Mouse (Mus musculus) heart, embryonic 16.5 days (tissue): ENCODE measurements around the gene Tada2b. TPM values are rescaled to one million over a fixed set of nuclear protein-coding genes. Genes with fewer than 3 reads are reported as not detected.
A peak's percentile ranks its signal among the peaks of the same experiment; 100 is the strongest.

Experiments
- ATAC-seq: fragments of 200-750 bp; cut with Nextera tagmentation; replicated peaks from 2 replicates; pipeline ENCODE4 v1.8.0; 2017; ENCODE audit warnings: moderate number of reproducible peaks; ENCODE audit not compliant: insufficient read depth, low FRiP score; ENCODE audit errors: extremely low read depth
- H3K27ac ChIP-seq: fragments of 300-500 bp; sonication (generic); 2 replicates; pipeline ENCODE4 v1.5.1; 2014; ENCODE audit warnings: mild to moderate bottlenecking, low read length, control low read depth, moderate library complexity
- H3K27me3 ChIP-seq: fragments of 300-500 bp; sonication (generic); 2 replicates; pipeline ENCODE4 v1.6.1; 2014; ENCODE audit warnings: low read length, mixed read lengths; ENCODE audit not compliant: control insufficient read depth, insufficient read depth
- H3K36me3 ChIP-seq: fragments of 300-500 bp; sonication (generic); 2 replicates; pipeline ENCODE4 v1.6.1; 2014; ENCODE audit not compliant: control insufficient read depth, insufficient read depth
- H3K4me1 ChIP-seq: fragments of 300-500 bp; sonication (generic); 2 replicates; pipeline ENCODE4 v1.6.1; 2014; ENCODE audit warnings: low read length, mixed read lengths; ENCODE audit not compliant: control insufficient read depth, insufficient read depth
- H3K4me2 ChIP-seq: fragments of 300-500 bp; sonication (generic); 2 replicates; pipeline ENCODE4 v1.6.1; 2014; ENCODE audit warnings: low read depth, mild to moderate bottlenecking, control low read depth, low read length
- H3K4me3 ChIP-seq: fragments of 300-500 bp; sonication (generic); 2 replicates; pipeline ENCODE4 v1.5.1; 2014; ENCODE audit warnings: mild to moderate bottlenecking, control low read depth, low read length
- H3K9ac ChIP-seq: fragments of 300-500 bp; sonication (generic); 2 replicates; pipeline ENCODE4 v1.6.1; 2014; ENCODE audit warnings: low read length, control low read depth
- H3K9me3 ChIP-seq: fragments of 300-500 bp; sonication (generic); replicated peaks from 2 replicates; pipeline ENCODE4 v1.6.1; 2016; ENCODE audit warnings: low read length; ENCODE audit not compliant: control insufficient read depth
- WGBS: fragments of 180-500 bp; shearing (Covaris S2); extraction: QIAGEN DNeasy Blood & Tissue Kit; methylation state at CpG from one replicate; pipeline ENCODE4 v1.1.7; 2014; 5-methylcytosine and 5-hydroxymethylcytosine counted together
- polyA plus RNA-seq: library from polyadenylated mRNA; unstranded; fragments of >200 nt; fragmentation: Nextera tagmentation; extraction: Ambion mirVana; gene quantifications from 2 replicates; pipeline ENCODE4 v1.2.1, GENCODE M21; 2015

Gene Tada2b
- polyA plus RNA-seq, 1 experiment from 2014 or later: 1.7 TPM

DNA sequence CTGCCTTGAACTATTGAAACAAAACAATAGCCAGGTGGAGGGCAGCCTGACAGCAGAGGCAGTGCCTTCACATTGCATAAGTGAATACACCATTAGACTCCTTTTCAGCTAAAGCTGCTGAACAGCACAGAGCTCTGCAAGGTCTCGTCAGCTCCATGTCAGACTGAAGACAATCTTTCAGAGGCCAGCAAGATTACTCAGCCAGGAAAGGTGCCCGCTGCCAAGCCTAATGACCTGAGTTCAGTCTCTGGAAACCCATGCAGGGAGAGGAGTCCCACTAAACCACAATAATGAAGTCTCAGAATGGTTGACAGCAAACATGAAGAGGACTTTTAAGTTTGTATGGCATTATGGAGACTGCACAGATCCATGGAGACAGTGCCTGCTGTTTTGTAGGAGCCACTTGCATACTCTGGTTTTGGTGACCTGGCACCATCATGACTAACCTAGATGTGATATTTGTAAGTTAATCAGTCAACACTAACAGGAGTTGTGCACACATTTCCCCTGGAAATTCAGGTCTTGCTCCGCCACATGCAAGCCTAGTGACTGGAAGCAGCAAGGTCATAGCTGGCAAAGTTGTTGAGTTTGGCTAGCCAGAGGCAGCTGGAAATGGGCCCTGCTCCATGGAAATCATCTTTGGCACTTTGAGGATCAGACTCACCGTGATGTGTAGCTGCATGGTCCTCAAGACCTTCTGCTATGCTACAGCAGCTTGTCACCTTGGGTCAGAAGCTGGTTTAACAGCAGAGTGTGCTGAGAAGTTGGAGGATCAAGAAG is 11.0 kb downstream of the Tada2b start:
- no peak overlapping the region for H3K9ac ChIP-seq
- 85% methylated on average over 4 of the region's 4 CpGs for WGBS
- H3K27me3 ChIP-seq: no peaks in the 10 kb centered on the region
- H3K4me3 ChIP-seq: no peak overlapping the region
- H3K36me3 ChIP-seq: peaks cover 39% of the 10 kb centered on the region
- ATAC-seq: no peak
- no peaks in the 10 kb centered on the region for H3K9me3 ChIP-seq
- no peak overlapping the region for H3K4me2 ChIP-seq
- H3K27ac ChIP-seq: no peak overlapping the region
- 0 out of 2 replicates have a peak, but pooled peaks cover 2% of the 10 kb centered on the region for H3K4me1 ChIP-seq

DNA sequence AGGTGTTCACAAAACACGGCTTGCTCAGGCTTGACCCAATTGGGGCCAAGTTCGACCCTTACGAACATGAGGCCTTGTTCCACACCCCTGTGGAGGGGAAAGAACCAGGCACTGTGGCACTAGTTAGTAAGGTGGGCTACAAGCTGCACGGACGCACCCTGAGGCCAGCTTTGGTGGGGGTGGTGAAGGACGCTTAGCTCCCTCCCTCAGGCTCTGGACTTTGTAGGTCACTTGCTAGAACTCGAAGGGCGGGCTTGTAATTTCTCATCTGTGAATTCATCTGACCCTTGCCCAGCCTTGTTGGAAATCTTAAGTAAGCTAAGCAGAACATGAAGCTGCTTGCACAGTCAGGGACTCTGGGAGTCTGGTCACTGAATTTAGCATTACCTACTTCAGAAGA is 12.9 kb downstream of the Tada2b start:
- Histone ChIP-seq H3K4me2 (no peak overlapping the region), H3K4me1 (peaks cover 10% of the 10 kb centered on the region), H3K27ac (no peak overlapping the region), H3K9me3 (no peaks in the 10 kb centered on the region), H3K9ac (no peak overlapping the region), H3K36me3 (peaks cover 39% of the 10 kb centered on the region), H3K27me3 (no peaks in the 10 kb centered on the region), H3K4me3 (no peak overlapping the region)
- 94% methylated on average over 8 of the region's 8 CpGs for WGBS
- no peak for ATAC-seq

DNA sequence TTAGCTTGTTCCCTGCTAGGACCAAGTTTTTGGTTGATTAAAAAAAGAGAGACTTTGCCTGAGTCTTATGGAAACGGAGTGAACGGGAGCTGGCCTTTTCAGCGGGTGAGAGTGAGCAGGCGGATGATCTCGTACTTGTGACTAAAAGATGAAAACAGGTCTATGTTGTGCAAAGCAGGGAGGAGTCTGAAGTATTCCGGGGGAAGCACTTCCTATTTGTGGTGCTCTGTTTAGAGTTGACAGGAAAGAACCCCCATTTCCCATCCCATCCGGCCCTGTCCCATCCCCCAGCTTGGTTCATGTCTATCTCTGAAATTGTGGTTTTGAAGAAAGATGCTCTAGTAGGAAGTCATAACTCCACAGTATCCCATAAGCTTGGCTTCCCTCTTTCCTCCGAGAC is 18.2 kb downstream of the Tada2b start:
- peak overlapping the region; percentile 66 for H3K27ac ChIP-seq
- H3K9me3 ChIP-seq: no peaks in the 10 kb centered on the region
- peak overlapping the region; percentile 79 for H3K4me3 ChIP-seq
- ATAC-seq: no peak
- 19% methylated on average over 8 of the region's 8 CpGs for WGBS
- peaks cover 20% of the 10 kb centered on the region for H3K4me1 ChIP-seq
- peak overlapping the region; percentile 99 for H3K4me2 ChIP-seq
- peaks cover 15% of the 10 kb centered on the region for H3K36me3 ChIP-seq
- H3K27me3 ChIP-seq: no peaks in the 10 kb centered on the region
- peak overlapping the region; percentile 85 for H3K9ac ChIP-seq

DNA sequence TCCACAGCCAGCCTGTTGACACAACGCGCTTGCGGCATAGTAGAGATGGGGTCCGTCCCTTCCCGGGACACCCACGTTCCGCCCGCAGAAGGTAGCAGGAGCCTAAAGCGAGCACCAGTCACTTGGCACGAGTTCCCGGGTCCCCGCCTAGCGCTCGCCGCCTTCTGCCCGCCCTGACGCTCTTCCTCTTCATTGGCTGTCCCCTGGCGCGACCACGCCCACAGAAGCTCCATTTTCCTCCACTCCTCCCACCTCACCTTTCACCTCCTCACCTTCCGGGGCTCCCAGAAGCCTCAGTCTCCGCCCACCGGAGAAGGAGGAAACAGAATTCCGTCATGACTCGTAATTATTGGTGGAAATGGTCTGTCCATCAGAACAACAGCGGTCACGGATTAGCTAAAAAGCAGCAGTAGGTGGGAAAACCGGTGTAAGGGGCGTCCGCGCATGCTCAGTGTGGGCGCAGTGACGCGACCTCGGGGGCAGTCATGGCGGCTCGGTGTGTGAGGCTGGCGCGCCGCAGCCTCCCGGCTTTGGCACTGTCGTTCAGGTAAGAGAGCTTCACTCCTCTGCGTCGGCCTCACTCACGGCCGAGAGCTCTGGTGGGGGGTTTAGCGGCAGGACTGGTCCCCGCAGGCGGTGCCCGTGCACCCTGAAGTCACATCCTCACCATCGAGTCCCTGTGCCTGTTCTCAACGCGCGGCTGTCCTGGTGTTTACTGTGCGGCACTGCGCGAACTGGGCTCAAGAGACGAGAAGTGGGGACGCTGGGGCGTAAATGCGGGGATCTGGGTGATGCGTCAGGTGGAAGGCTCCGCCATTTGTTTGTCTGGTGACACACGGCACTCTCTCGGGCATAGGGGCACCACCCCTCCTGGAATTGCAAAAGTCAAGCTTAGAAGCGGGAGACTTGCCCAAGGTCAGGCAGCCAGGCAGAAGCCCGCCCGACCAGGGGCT is 19.1 kb downstream of the Tada2b start, which contains the start of gene Grpel1:
Gene Grpel1 (plus strand): TSS at position 290 of the 953 bp plus-strand sequence.
- peaks cover 6% of the 10 kb centered on the region for H3K36me3 ChIP-seq
- H3K4me2 ChIP-seq: peak within 1 kb of the TSS; percentile 99
- no peaks in the 10 kb centered on the region for H3K27me3 ChIP-seq
- ATAC-seq: peak; percentile 95
- H3K4me3 ChIP-seq: peak within 1 kb of the TSS; percentile 79
- H3K9ac ChIP-seq: peak within 1 kb of the TSS; percentile 85
- H3K27ac ChIP-seq: peak within 1 kb of the TSS; percentile 66
- no peaks in the 10 kb centered on the region for H3K9me3 ChIP-seq
- WGBS: under 1% methylated on average over 68 of the region's 68 CpGs
- H3K4me1 ChIP-seq: peaks cover 20% of the 10 kb centered on the region

DNA sequence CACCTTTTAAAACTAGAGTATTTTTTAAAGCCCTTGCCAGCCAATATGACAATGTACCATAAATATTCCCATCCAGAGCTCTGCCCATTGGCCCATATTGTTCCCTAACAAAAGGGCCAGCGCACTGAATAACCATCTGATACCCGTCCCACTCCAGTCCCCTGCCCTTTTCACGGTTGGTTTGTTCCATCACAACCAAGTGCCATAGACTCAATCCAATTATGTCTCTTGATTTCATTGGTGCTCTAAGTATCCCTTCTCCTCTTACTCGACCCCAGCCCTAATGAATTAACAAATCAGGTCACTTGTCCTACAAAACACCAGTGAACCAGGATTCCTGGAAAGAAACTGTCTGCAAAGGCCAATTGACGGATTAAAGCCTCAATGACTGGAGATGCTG is 20.7 kb downstream of the Tada2b start:
- Histone ChIP-seq H3K27me3 (no peaks in the 10 kb centered on the region), H3K4me2 (no peak overlapping the region), H3K4me1 (peaks cover 20% of the 10 kb centered on the region), H3K36me3 (no peaks in the 10 kb centered on the region; the same call in 1 of the 2 replicates), H3K27ac (no peak overlapping the region), H3K4me3 (no peak overlapping the region), H3K9me3 (no peaks in the 10 kb centered on the region), H3K9ac (no peak overlapping the region)
- ATAC-seq: no peak
- 59% methylated on average over 5 of the region's 5 CpGs for WGBS

DNA sequence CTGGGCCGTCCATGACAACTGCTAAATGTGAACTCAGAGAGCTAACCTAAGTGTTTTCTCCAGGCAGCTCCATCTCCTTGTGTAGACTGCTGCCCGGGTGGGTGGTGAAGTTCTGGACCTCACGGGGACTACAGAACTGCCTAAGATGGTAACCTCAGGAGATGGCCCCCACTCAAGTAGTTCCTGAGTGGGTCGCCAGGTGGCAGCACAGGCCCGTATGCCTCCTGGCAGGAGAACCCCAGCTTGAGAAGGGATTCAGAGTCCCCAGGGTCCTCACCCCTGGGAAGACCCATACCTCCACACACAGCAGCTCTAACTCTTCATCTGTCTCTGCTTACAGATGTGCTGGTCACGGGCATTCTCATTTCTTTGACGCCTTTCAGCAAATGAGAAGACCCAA is 21.3 kb downstream of the Tada2b start:
- Histone ChIP-seq H3K4me1 (peaks cover 17% of the 10 kb centered on the region), H3K9ac (no peak overlapping the region), H3K36me3 (no peaks in the 10 kb centered on the region), H3K4me3 (no peak overlapping the region), H3K4me2 (no peak overlapping the region), H3K27ac (no peak overlapping the region), H3K27me3 (no peaks in the 10 kb centered on the region), H3K9me3 (no peaks in the 10 kb centered on the region)
- WGBS: 11% methylated on average over 7 of the region's 7 CpGs
- ATAC-seq: no peak

DNA sequence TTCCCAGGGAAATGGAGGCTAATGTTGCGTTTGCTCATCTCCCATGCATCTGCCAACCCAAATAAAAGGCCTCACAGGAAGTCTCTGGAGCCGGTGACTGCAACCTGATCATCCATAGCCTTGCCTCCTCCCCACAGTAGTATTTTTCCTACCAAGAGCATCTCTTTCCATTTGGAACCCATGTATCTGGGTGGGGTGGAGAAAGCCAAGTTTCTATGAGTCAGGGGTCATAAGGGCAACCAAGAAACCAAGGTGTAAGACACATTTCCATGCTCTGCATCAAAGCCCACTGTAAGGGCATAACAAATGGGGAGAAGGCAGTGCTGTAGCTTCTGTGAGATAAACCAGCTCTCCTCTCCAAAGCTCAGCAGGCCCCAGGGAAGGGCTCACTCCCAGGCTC is 22.9 kb downstream of the Tada2b start:
- no peak for ATAC-seq
- WGBS: 61% methylated on average over 2 of the region's 2 CpGs
- Histone ChIP-seq H3K9ac (no peak overlapping the region), H3K36me3 (no peaks in the 10 kb centered on the region), H3K27ac (no peak overlapping the region), H3K9me3 (no peaks in the 10 kb centered on the region), H3K4me1 (peaks cover 10% of the 10 kb centered on the region), H3K27me3 (no peaks in the 10 kb centered on the region; the same call in 1 of the 2 replicates), H3K4me2 (no peak overlapping the region), H3K4me3 (no peak overlapping the region)

DNA sequence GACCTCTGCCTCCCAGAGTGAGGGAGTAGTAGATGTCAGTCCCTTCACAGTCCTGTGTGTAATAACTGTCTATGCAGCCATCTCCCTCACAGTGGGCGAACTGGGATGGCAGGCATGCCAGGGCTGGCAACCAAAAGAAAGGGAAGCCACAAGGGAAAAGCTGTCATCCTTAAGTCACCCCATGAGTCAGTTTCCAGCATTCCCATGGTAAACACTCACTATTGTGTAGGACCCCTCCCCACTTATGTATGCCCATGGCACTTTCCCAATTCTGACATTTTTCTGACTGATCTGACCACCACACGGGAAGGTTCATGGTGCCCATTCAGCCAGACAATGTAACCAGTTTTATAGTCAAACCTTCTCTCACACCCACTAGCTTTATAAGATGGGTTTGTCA is 23.4 kb downstream of the Tada2b start:
- WGBS: 86% methylated on average over 2 of the region's 2 CpGs
- Histone ChIP-seq H3K27me3 (no peaks in the 10 kb centered on the region; the same call in 1 of the 2 replicates), H3K4me2 (no peak overlapping the region), H3K9ac (no peak overlapping the region), H3K4me3 (no peak overlapping the region), H3K9me3 (no peaks in the 10 kb centered on the region), H3K36me3 (no peaks in the 10 kb centered on the region), H3K27ac (no peak overlapping the region), H3K4me1 (peaks cover 4% of the 10 kb centered on the region)
- ATAC-seq: no peak

DNA sequence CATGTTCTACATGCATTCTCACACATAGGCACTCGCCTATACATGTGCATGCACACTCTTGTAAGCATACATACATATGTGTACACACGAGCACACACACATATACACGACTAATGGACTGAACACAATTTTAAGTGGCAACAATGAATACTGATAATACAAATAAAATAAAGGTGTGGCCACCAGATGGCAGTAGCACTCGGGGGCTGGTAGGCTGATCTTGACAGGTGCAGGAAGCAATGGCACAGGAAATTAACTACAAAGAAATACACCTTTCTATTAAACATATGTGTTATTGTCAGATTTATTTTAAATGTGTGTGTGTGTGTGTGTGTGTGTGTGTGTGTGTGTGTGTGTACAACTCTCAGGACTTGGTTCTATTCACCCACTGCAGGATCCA is 25.2 kb downstream of the Tada2b start:
- Histone ChIP-seq H3K9me3 (no peaks in the 10 kb centered on the region), H3K27me3 (peaks cover under 1% of the 10 kb centered on the region)
- 11% methylated on average over 4 of the region's 4 CpGs for WGBS

More for the DNA sequence above, 25.2 kb downstream of the Tada2b start:
- Histone ChIP-seq H3K9ac (no peak overlapping the region), H3K4me1 (peaks cover under 1% of the 10 kb centered on the region; the same call in 1 of the 2 replicates), H3K36me3 (no peaks in the 10 kb centered on the region), H3K27ac (no peak overlapping the region), H3K4me3 (no peak overlapping the region), H3K4me2 (no peak overlapping the region)
- no peak for ATAC-seq
